Mouse (Mus musculus) CD8-positive naive resting alpha-beta T cell, adult 57 days (primary cell): Measurements from ENCODE around the gene Gm12394. TPM values are rescaled to one million over a fixed set of nuclear protein-coding genes. Genes with fewer than 3 reads are reported as not detected.

Experiments
- total RNA-seq: library from RNA; stranded (reverse); gene quantifications from one replicate; pipeline ENCODE4 v1.2.4, GENCODE M21; 2023

Gene Gm12394
- total RNA-seq: not detected

GRCm38 (mm10) chr4:42856671-42857070 is at the start of gene Gm12394:
TSS of gene Gm12394 (minus strand) at chr4:42856771.

GRCm38 (mm10) chr4:42874134-42874533 is 17.6 kb upstream of the Gm12394 start, which contains the start of gene Fam205c:
TSS of gene Fam205c (minus strand) at chr4:42874234.

DNA sequence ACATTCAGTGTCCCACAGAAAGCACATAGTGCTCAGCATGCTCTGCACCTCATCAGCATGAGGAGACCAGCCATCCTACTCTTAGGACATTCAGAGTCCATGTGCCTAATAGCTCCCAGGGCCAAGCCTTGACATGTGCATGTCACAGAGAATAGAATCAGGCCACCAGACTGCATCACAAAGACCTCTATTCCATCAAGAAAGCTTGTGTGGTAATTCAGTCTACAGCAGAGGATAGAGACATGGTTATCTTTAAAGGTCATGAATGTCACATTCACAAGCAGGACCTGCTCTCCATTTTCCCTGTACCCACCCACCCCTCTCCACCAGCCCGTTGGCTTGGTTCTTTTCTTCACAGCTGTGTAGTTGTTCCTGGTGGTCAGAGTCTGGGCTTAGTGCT is 2.8 kb downstream of the Gm12394 start, which contains the start of gene Fam205a1:
Fam205a1 (minus strand) TSS at position 101 of the 400 bp plus-strand sequence.

DNA sequence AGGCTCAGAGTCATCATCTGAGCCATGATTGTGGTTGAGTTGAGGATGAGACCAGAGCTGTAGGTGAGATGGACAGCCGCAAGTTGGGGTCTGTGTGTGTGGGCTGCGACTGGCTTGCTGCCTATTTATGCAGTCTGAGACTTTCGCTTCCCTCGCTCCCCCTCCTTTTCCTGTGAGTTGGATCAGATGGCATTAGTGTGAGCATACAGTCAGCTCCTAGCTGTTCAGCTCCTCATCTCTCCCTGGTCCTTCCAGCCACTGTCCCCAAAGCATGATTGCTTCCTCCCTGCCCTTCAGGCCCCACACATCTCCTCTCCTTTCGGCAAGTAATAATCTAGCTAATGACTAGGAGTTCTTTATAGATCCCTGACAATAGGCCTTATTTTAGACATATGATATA is 82.7 kb downstream of the Gm12394 start, which contains the start of gene Ccl21a:
Ccl21a (minus strand) TSS at position 101 of the 400 bp plus-strand sequence.

DNA sequence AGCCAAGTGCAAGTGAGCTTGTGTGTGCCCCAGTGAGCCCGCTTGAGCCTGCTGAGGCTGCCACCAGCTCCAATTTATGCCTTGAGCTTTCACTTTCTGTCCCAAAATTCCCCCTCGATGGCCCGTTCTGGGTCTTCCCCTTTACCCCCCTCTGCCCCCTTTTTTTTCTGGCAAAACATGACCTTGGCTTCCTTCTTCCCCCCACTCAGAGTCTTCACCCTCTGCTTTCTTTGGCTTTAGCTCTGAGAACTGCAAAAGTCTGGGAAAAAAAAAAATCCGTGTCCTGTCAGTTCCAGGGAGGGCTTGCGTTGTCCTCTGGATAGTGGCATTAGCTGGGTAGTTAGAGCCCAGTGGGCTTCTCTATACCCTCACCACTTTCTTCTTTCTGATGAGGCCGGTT is 100.1 kb downstream of the Gm12394 start, which contains the start of gene Ccl19:
Ccl19 (minus strand) TSS at position 101 of the 400 bp plus-strand sequence.

GRCm38 (mm10) chr4:42735245-42735644 is 121.3 kb downstream of the Gm12394 start, which contains the start of gene 4930578G10Rik:
TSS of gene 4930578G10Rik (plus strand) at chr4:42735545.

Other genes with a start within 250 kb of the Gm12394 start
- not detected for gene Gm10591, start 244.6 kb downstream of the Gm12394 start, total RNA-seq
- not detected for gene Gm2564, start 227.1 kb downstream of the Gm12394 start, total RNA-seq
- gene Ccl27b, start 201.5 kb downstream of the Gm12394 start, total RNA-seq: not detected
- not detected for gene Il11ra2, start 194.9 kb downstream of the Gm12394 start, total RNA-seq
- gene 4930578G10Rik, start 121.2 kb downstream of the Gm12394 start, total RNA-seq: not detected
- gene Ccl19, start 100.2 kb downstream of the Gm12394 start, total RNA-seq: not detected
- not detected for gene Ccl21a, start 82.8 kb downstream of the Gm12394 start, total RNA-seq
- gene Fam205a1, start 2.9 kb downstream of the Gm12394 start, total RNA-seq: not detected
- not detected for gene Fam205c, start 17.5 kb upstream of the Gm12394 start, total RNA-seq
- gene Phf24, start 59.9 kb upstream of the Gm12394 start, total RNA-seq: not detected
- 23.3 TPM for gene Dnajb5, start 93.0 kb upstream of the Gm12394 start, total RNA-seq
- not detected for gene 1700022I11Rik, start 112.8 kb upstream of the Gm12394 start, total RNA-seq
- gene Vcp, start 143.7 kb upstream of the Gm12394 start, total RNA-seq: 96.8 TPM
- 29.7 TPM for gene Fancg, start 153.7 kb upstream of the Gm12394 start, total RNA-seq
- gene Pigo, start 169.0 kb upstream of the Gm12394 start, total RNA-seq: 41.2 TPM
- gene Stoml2, start 174.9 kb upstream of the Gm12394 start, total RNA-seq: 60.1 TPM
- 5.2 TPM for gene Fam214b, start 189.4 kb upstream of the Gm12394 start, total RNA-seq
- 0.34 TPM for gene Unc13b, start 202.2 kb upstream of the Gm12394 start, total RNA-seq